Mouse (Mus musculus): ENCODE results near the gene Asic4.
A peak's percentile ranks its signal among the peaks of the same experiment; 100 is the strongest.

- TF ChIP-seq CTCF (IDR thresholded peaks at IDR 0.05; ENCODE audit: low read depth), result no peak
- peak; percentile 70 for TF ChIP-seq EP300 (IDR thresholded peaks at IDR 0.05; ENCODE audit: low read depth)
Measured at GRCm38 (mm10) chr1:75463652-75464204, 13.5 kb downstream of the Asic4 start.

All from liver, embryonic 14.5 days (tissue).